Mouse (Mus musculus) left cerebral cortex, postnatal 36 days (tissue): ENCODE results near the gene Gmds. TPM values are rescaled to one million over a fixed set of nuclear protein-coding genes. Genes with fewer than 3 reads are reported as not detected.
A peak's percentile ranks its signal among the peaks of the same experiment; 100 is the strongest.

ENCODE experiments used
- DNase-seq, 2 experiments: peaks; one replicate each; pipeline ENCODE4 v3.0.0; 2021 to 2022; ENCODE audit warnings: low spot score in 2 of 2, mixed read lengths in 1 of 2
- intact Hi-C: fragments of 180-260 bp; cut with DNase I; formaldehyde crosslinking; loops from one replicate; pipeline ENCODE4 v1.15.1; 2025
- total RNA-seq, 2 experiments: library from RNA; stranded (reverse); gene quantifications; 2 replicates each; pipeline ENCODE4 v1.2.3; 2021

The Gmds gene
- total RNA-seq, 2 experiments from 2014 or later, result 10.3 to 12.8 TPM

- DNase-seq, result no peak
- intact Hi-C loops, result no loop called here
Observed at GRCm38 (mm10) chr13:31971040-31971501, 367.5 kb downstream of the Gmds start.

DNA sequence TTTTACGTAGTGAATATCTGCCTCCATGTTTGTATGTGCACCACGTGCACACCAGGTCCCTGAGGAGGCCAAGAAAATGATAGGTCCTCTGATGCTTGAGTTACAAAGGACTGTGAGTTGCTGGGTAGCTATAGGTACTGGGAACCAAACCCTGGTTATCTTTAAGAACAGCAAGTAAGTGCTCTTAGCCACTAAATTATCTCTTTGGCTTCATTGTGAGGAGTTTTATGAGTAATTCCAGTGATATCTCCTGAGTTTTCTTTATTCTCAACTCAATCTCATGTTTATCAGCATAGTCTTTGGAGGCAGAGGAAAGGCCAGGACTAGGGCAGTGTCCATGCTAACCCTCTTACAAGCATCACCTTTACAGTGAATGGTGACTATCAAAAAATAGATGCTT lies 370.3 kb downstream of the Gmds start:
- DNase-seq, result no peak
- intact Hi-C loops, result no loop called here

- intact Hi-C loops, result no loop called here
- no peak for DNase-seq
Observed at GRCm38 (mm10) chr13:31966931-31967532, 371.5 kb downstream of the Gmds start.

DNA sequence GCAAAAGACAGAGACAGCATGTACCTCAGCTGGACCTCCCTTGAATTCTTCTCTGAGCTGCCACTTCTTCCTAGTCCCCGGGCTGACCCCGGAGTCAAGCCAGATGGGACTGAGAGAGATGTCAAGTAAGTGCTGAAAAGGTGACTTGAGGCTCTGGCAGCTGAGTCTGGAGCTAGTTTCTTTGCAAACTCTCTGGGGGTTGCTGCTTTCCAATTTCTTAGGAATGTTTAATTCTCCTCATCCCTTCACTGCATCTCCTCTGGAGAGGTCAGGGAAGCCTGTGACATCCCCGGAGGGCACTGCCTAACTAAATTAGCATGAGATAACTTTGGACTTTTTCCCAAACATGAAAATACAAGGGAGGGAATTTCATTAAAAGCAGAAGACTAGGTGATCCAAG lies 378.0 kb downstream of the Gmds start:
- intact Hi-C loops, result no loop called here

DNA sequence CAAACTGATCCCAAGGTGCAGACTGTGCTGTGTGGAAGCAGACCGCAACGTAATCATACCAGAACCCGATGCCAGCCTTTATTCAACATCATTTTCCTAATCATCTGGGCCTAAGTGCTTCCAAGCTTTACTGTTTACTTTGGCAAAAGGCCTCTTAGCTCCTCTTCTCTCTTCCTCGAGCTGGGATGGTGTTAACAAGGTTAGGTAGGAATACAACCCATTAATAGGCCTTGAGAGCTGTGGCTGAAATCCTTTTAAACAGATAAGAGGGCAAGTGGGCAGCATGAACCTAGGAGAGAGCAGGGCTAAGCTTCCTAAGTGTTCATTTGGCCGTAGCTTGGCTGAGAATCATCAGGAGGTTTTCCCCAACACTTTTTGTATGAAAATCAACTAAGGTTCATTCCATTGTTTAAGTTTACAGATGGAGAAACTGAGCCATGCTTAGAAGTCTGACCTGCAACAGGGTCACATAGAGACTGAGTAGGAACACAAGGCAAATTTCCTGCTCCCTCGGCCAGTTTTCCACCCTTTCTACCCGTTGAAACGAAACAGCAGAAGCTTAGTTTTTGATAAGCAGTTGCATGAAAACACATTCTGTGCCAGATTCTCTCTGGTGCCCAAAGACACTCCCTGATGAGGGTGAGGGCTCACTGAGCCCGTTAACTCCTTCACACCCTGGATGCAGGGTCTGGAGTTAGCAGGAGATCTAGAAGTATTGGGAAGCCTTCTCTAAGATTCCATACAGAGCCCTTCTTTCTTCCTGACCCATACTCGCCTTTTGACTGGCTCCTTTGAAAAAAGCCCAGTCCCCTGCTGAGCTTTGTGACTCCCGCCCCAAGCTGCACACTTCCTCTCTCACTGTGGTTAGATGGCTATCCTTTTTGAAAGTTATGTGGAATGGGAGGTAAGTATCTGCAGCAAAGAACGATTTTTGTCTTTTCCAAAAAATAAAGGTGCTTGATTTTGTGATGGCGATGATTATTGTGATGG lies 379.9 kb downstream of the Gmds start:
- intact Hi-C loops, result loop anchor here (10.0 kb wide), 1 partner anchor 154 kb away; the partner anchor contains the start of gene Foxc1

More for the DNA sequence above, 378.0 kb downstream of the Gmds start:
- DNase-seq, result no peak

DNA sequence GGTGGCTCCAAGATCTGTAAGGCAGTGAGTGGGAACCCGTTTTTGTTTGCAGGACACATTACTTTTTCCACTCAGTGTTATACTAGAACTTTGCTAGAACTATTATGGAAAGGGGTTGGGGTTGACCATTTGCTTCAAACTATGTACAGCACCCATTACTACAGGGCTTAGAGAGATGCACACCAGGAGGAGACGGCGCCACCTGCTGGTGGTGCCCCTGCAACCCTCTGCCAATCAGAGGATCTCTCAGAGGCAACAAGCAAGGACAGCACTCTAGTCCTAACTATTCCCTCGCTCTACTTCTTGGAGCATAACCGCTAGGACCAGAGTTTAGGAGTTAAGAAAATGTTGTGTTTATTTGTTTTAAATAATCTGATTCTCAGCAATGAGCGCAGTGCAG lies 382.0 kb downstream of the Gmds start:
- peak in 1 of 2 experiments; percentile 11 for DNase-seq
- intact Hi-C loops, result loop anchor here (10.0 kb wide), 1 partner anchor 152 kb away; the partner anchor contains the start of gene Foxc1

More for the DNA sequence above, 379.9 kb downstream of the Gmds start:
- DNase-seq, result no peak

GRCm38 (mm10) chr13:31956112-31956511 lies 382.4 kb downstream of the Gmds start:
- DNase-seq, result no peak
- intact Hi-C loops, result loop anchor here (10.0 kb wide), 1 partner anchor 151 kb away; the partner anchor contains the start of gene Foxc1

- no peak for DNase-seq
- intact Hi-C loops, result loop anchor here (10.0 kb wide), 1 partner anchor 150 kb away; the partner anchor contains the start of gene Foxc1
Observed at GRCm38 (mm10) chr13:31955171-31955570, 383.4 kb downstream of the Gmds start.

DNA sequence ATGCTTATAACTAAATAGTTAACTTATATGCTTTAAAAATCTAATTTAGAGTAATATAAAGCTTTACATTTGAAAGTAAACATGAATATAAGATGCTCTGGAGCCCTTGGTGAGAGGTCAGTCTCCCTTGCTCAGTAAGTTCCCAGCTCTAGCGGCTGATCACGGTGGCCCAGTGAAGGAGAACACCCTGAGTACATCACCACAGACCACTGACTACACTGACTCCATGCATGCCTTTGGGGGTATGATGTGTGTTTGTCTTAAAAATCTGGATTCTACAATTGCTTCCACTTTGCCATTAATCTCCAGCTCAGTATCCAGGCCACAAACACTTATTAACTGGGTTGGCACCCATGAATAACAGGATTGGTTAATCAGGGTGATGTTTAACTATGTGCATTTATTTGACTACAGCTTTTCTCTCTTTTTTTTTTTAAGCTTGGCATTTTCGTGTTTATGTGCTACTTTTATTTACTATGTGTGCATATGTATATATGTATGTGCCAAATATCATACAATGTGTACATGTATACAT lies 393.8 kb downstream of the Gmds start:
- intact Hi-C loops, result no loop called here
- no peak for DNase-seq

GRCm38 (mm10) chr13:31943482-31944275 lies 394.9 kb downstream of the Gmds start:
- intact Hi-C loops, result no loop called here
- no peak for DNase-seq

DNA sequence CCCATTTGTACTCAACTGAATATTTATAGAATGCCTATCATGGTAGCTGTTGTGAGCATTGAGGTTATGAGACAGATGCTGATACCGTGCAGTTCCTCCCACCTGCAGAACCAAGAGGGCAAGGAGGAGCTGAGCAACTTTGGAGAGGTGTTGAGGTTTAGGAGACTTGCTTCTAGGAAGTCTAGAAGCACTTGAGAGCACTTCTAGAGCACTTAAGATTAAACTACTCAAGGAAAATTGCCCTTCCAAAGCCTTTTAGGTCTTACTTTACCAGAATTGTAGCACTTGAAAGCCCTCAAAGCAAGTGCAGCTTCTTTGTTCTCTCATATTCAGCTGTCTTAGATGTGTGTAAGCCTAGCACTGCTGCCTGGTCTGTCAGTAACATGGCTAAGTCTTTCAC lies 409.2 kb downstream of the Gmds start:
- intact Hi-C loops, result no loop called here
- DNase-seq, result no peak

DNA sequence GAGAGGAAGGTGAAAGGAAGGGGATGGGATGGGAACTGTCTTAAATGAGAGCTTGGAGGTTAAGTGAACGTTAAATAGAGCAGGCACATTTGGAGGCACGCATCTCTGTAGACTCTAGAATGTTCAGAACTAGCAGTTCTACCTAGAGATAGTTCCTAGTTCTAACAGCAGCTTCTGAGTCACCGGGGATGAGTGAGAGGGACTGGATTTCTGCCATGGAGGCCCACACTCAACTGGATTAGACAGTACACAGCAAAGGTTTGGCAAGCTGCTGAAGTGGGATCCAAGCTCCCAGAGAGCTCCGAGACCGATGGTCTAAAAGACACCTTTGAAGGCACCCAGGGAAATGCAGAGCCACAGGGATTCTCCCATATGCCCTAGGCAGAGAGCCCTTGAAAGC lies 411.9 kb downstream of the Gmds start:
- peak; percentile 60 to 61 for DNase-seq

DNA sequence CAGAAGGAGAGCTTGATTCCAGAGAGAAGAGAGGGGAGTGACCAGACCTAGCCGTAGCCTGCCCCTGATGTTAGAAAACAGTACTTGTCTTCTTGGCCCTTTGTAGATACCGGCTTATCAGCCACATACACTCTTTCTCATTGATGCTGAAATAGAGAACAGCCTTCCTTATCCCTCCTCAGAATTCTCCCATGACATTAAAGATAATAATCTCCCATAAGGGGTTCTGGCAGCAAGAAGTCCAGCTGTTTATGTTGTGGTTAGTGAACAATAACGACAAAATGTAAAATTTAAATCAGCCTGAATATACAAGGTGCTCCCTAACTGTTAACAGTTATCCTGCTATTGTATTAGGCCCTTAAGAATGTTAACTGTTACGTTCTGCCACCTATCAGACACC lies 414.0 kb downstream of the Gmds start:
- intact Hi-C loops, result no loop called here
- no peak for DNase-seq

More for the DNA sequence above, 411.9 kb downstream of the Gmds start:
- intact Hi-C loops, result no loop called here

DNA sequence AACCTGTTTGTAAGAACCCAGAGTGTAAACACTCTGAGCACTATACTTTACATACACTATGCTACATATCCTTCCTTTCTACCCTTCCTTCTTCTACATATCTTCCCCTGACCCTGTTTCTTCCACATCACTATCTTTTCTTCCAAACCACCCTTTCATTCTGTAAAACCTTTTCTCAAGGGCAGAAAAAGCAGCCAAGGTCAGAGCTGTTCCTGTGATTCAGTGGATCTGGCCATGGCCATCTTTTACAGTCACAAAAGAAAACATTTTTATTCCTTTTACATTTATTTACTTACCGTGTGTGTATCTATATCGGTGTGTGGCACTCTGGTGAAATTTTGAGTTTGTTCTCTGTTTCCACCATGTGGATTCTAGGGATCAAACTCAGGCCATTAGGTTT lies 418.8 kb downstream of the Gmds start:
- intact Hi-C loops, result no loop called here
- no peak for DNase-seq

GRCm38 (mm10) chr13:31917387-31917786 lies 421.2 kb downstream of the Gmds start:
- DNase-seq, result no peak
- intact Hi-C loops, result no loop called here

- intact Hi-C loops, result no loop called here
- DNase-seq, result no peak
Observed at GRCm38 (mm10) chr13:31915748-31916147, 422.8 kb downstream of the Gmds start.

GRCm38 (mm10) chr13:31914901-31915587 lies 423.5 kb downstream of the Gmds start:
- intact Hi-C loops, result no loop called here

DNA sequence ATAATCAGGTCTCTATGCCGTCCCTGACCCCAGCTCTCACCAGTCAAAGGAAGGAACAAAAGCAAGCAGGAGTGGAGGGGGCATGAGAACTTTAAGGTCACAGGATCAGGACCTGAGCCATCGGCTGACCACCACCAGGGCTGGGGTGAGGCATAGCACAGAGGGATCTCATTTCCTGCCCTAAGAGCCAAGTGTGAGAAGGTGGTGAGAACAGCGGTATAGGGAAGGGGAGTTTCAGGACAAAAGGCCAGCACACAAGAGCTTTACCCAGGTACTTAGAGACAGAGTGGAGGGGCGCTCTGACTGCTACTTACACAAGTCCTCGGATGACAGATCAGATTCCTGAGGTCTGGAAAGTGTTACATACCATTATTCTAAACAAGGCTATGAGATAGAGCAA lies 426.6 kb downstream of the Gmds start:
- intact Hi-C loops, result no loop called here
- DNase-seq, result no peak

More at GRCm38 (mm10) chr13:31914901-31915587, 423.5 kb downstream of the Gmds start:
- no peak for DNase-seq

GRCm38 (mm10) chr13:31911362-31911761 lies 427.2 kb downstream of the Gmds start:
- no peak for DNase-seq
- intact Hi-C loops, result no loop called here
